Mouse (Mus musculus): Measurements from ENCODE around the gene Adora2a.
"Not testable (repeated sequence)": the region's sequence is repeated elsewhere in the genome, so short reads cannot be mapped to it uniquely, and the experiment has no call there.

Adora2a gene

GRCm38 (mm10) chr10:75314190-75314980 is 2.3 kb upstream of the Adora2a start:
- DNase-seq (ENCODE audit: low spot score), result no peak

GRCm38 (mm10) chr10:75315756-75316155 is 921 bp upstream of the Adora2a start:
- DNase-seq (ENCODE audit: low spot score), result no peak

GRCm38 (mm10) chr10:75316472-75316871 is 205 bp upstream of the Adora2a start:
- no peak for DNase-seq (ENCODE audit: low spot score)

GRCm38 (mm10) chr10:75316908-75317761 is 458 bp downstream of the Adora2a start:
- no peak for DNase-seq (ENCODE audit: low spot score)

- no peak for DNase-seq (ENCODE audit: low spot score)
Observed at GRCm38 (mm10) chr10:75318206-75318605, 1.5 kb downstream of the Adora2a start.

GRCm38 (mm10) chr10:75320321-75320720 is 3.6 kb downstream of the Adora2a start:
- DNase-seq (ENCODE audit: low spot score), result no peak

GRCm38 (mm10) chr10:75322966-75323365 is 6.3 kb downstream of the Adora2a start:
- no peak for DNase-seq (ENCODE audit: low spot score)

GRCm38 (mm10) chr10:75323986-75324385 is 7.3 kb downstream of the Adora2a start:
- DNase-seq (ENCODE audit: low spot score), result no peak

- DNase-seq (ENCODE audit: low spot score), result no peak
Observed at GRCm38 (mm10) chr10:75324391-75324790, 7.7 kb downstream of the Adora2a start.

- no peak for DNase-seq (ENCODE audit: low spot score)
Observed at GRCm38 (mm10) chr10:75325821-75326220, 9.1 kb downstream of the Adora2a start.

- DNase-seq (ENCODE audit: low spot score), result no peak
Observed at GRCm38 (mm10) chr10:75326553-75326952, 9.9 kb downstream of the Adora2a start.

- no peak for DNase-seq (ENCODE audit: low spot score)
Observed at GRCm38 (mm10) chr10:75327081-75327480, 10.4 kb downstream of the Adora2a start.

GRCm38 (mm10) chr10:75328201-75328704 is 11.6 kb downstream of the Adora2a start:
- no peak for DNase-seq (ENCODE audit: low spot score)

GRCm38 (mm10) chr10:75332268-75332667 is 15.6 kb downstream of the Adora2a start:
- no peak for DNase-seq (ENCODE audit: low spot score)

GRCm38 (mm10) chr10:75333176-75333776 is 16.6 kb downstream of the Adora2a start:
- no peak for DNase-seq (ENCODE audit: low spot score)

- no peak for DNase-seq (ENCODE audit: low spot score)
Observed at GRCm38 (mm10) chr10:75334175-75334574, 17.5 kb downstream of the Adora2a start.

- DNase-seq (ENCODE audit: low spot score), result no peak
Observed at GRCm38 (mm10) chr10:75335075-75335474, 18.4 kb downstream of the Adora2a start.

- no peak for DNase-seq (ENCODE audit: low spot score)
Observed at GRCm38 (mm10) chr10:75337231-75337630, 20.6 kb downstream of the Adora2a start.

GRCm38 (mm10) chr10:75338852-75339251 is 22.2 kb downstream of the Adora2a start:
- DNase-seq (ENCODE audit: low spot score), result no peak

- DNase-seq (ENCODE audit: low spot score), result no peak
Observed at GRCm38 (mm10) chr10:75339377-75339776, 22.7 kb downstream of the Adora2a start.

- no peak for DNase-seq (ENCODE audit: low spot score)
Observed at GRCm38 (mm10) chr10:75341936-75342335, 25.3 kb downstream of the Adora2a start.

GRCm38 (mm10) chr10:75344563-75344962 is 27.9 kb downstream of the Adora2a start:
- not testable (repeated sequence) for DNase-seq (ENCODE audit: low spot score)

Data from left cerebral cortex, adult 11 months (tissue).